Mouse (Mus musculus): ENCODE results near the gene Nanos2. TPM values are rescaled to one million over a fixed set of nuclear protein-coding genes. Genes with fewer than 3 reads are reported as not detected.

The Nanos2 gene
- total and polyA plus RNA-seq, 2 experiments from 2014 or later, result 1.3 to 3.7 TPM

GRCm38 (mm10) chr7:18962171-18962792 is 24.9 kb upstream of the Nanos2 start:
- Histone ChIP-seq H3K27me3 (ENCODE audit: insufficient read depth, low read length) (no peaks in the 10 kb centered on the region), H3K4me1 (ENCODE audit: insufficient read depth, low read length) (peaks cover 12% of the 10 kb centered on the region), H3K4me2 (ENCODE audit: low read depth, low read length, poor library complexity, severe bottlenecking) (peak overlapping the region; percentile 45), H3K9ac (replicated peaks; ENCODE audit: low read length, poor library complexity, severe bottlenecking) (0 out of 2 replicates have a peak overlapping the region, but pooled peaks have one; percentile 36), H3K27ac (ENCODE audit: low read depth, low read length) (no peak overlapping the region; the same call in 1 of the 2 replicates), H3K36me3 (ENCODE audit: insufficient read depth, low read length) (peaks cover 8% of the 10 kb centered on the region; the same call in 1 of the 2 replicates), H3K4me3 (ENCODE audit: low read depth, low read length) (peak overlapping the region; percentile 16; the same call in 1 of the 2 replicates), H3K9me3 (ENCODE audit: low read length) (no peaks in the 10 kb centered on the region)
- peak; percentile 48 for DNase-seq (ENCODE audit: low spot score)
- no peak for TF ChIP-seq CTCF (IDR thresholded peaks at IDR 0.05)
- ATAC-seq (ENCODE audit: low FRiP score), result no peak
- 10% methylated on average over 17 of the region's 17 CpGs for WGBS

- H3K4me1 ChIP-seq (ENCODE audit: insufficient read depth, low read length), result peaks cover 8% of the 10 kb centered on the region
- no peaks in the 10 kb centered on the region for H3K9me3 ChIP-seq (ENCODE audit: low read length)
- peak overlapping the region; percentile 16; the same call in 1 of the 2 replicates for H3K4me3 ChIP-seq (ENCODE audit: low read depth, low read length)
- ATAC-seq (ENCODE audit: low FRiP score), result 0 out of 2 replicates have a peak, but pooled peaks have one; percentile 0
- H3K36me3 ChIP-seq (ENCODE audit: insufficient read depth, low read length), result peaks cover 6% of the 10 kb centered on the region; the same call in 1 of the 2 replicates
- H3K27me3 ChIP-seq (ENCODE audit: insufficient read depth, low read length), result no peaks in the 10 kb centered on the region
- H3K9ac ChIP-seq (replicated peaks; ENCODE audit: low read length, poor library complexity, severe bottlenecking), result peak overlapping the region; percentile 36; the same call in 1 of the 2 replicates
- peak overlapping the region; percentile 45 for H3K4me2 ChIP-seq (ENCODE audit: low read depth, low read length, poor library complexity, severe bottlenecking)
- no peak for TF ChIP-seq CTCF (IDR thresholded peaks at IDR 0.05)
- no peak overlapping the region; the same call in 1 of the 2 replicates for H3K27ac ChIP-seq (ENCODE audit: low read depth, low read length)
- 9% methylated on average over 20 of the region's 20 CpGs for WGBS
- no peak for DNase-seq (ENCODE audit: low spot score)
Measured at GRCm38 (mm10) chr7:18962795-18963194, 24.4 kb upstream of the Nanos2 start.

- H3K27ac ChIP-seq (ENCODE audit: low read depth, low read length), result no peak overlapping the region
- H3K4me3 ChIP-seq (ENCODE audit: low read depth, low read length), result no peak overlapping the region
- WGBS, result 10% methylated on average over 19 of the region's 19 CpGs
- peaks cover 6% of the 10 kb centered on the region; the same call in 1 of the 2 replicates for H3K4me1 ChIP-seq (ENCODE audit: insufficient read depth, low read length)
- no peak for TF ChIP-seq CTCF (IDR thresholded peaks at IDR 0.05)
- no peak for ATAC-seq (ENCODE audit: low FRiP score)
- H3K4me2 ChIP-seq (ENCODE audit: low read depth, low read length, poor library complexity, severe bottlenecking), result peak overlapping the region; percentile 45; the same call in 1 of the 2 replicates
- DNase-seq (ENCODE audit: low spot score), result no peak
- H3K9ac ChIP-seq (replicated peaks; ENCODE audit: low read length, poor library complexity, severe bottlenecking), result no peak overlapping the region
- no peaks in the 10 kb centered on the region for H3K9me3 ChIP-seq (ENCODE audit: low read length)
- H3K36me3 ChIP-seq (ENCODE audit: insufficient read depth, low read length), result peaks cover 6% of the 10 kb centered on the region; the same call in 1 of the 2 replicates
- no peaks in the 10 kb centered on the region for H3K27me3 ChIP-seq (ENCODE audit: insufficient read depth, low read length)
Measured at GRCm38 (mm10) chr7:18963294-18963843, 23.8 kb upstream of the Nanos2 start.

- Histone ChIP-seq H3K9me3 (ENCODE audit: low read length) (no peaks in the 10 kb centered on the region), H3K4me3 (ENCODE audit: low read depth, low read length) (no peak overlapping the region), H3K4me1 (ENCODE audit: insufficient read depth, low read length) (peaks cover 6% of the 10 kb centered on the region; the same call in 1 of the 2 replicates), H3K27ac (ENCODE audit: low read depth, low read length) (0 out of 2 replicates have a peak overlapping the region, but pooled peaks have one; percentile 8), H3K4me2 (ENCODE audit: low read depth, low read length, poor library complexity, severe bottlenecking) (no peak overlapping the region), H3K36me3 (ENCODE audit: insufficient read depth, low read length) (no peaks in the 10 kb centered on the region), H3K27me3 (ENCODE audit: insufficient read depth, low read length) (no peaks in the 10 kb centered on the region), H3K9ac (replicated peaks; ENCODE audit: low read length, poor library complexity, severe bottlenecking) (no peak overlapping the region)
- ATAC-seq (ENCODE audit: low FRiP score), result no peak
- WGBS, result 84% methylated on average over 5 of the region's 5 CpGs
- TF ChIP-seq CTCF (IDR thresholded peaks at IDR 0.05), result no peak
- no peak for DNase-seq (ENCODE audit: low spot score)
Measured at GRCm38 (mm10) chr7:18965312-18965711, 21.9 kb upstream of the Nanos2 start.

GRCm38 (mm10) chr7:18967603-18968002 is 19.6 kb upstream of the Nanos2 start:
- no peak for TF ChIP-seq CTCF (IDR thresholded peaks at IDR 0.05)

GRCm38 (mm10) chr7:18970956-18971355 is 16.2 kb upstream of the Nanos2 start:
- H3K27ac ChIP-seq (ENCODE audit: low read depth, low read length), result no peak overlapping the region
- H3K9ac ChIP-seq (replicated peaks; ENCODE audit: low read length, poor library complexity, severe bottlenecking), result no peak overlapping the region
- no peak overlapping the region for H3K4me2 ChIP-seq (ENCODE audit: low read depth, low read length, poor library complexity, severe bottlenecking)
- 86% methylated on average over 3 of the region's 3 CpGs for WGBS
- no peaks in the 10 kb centered on the region for H3K9me3 ChIP-seq (ENCODE audit: low read length)
- H3K4me1 ChIP-seq (ENCODE audit: insufficient read depth, low read length), result no peaks in the 10 kb centered on the region
- H3K27me3 ChIP-seq (ENCODE audit: insufficient read depth, low read length), result no peaks in the 10 kb centered on the region
- no peaks in the 10 kb centered on the region for H3K36me3 ChIP-seq (ENCODE audit: insufficient read depth, low read length)
- DNase-seq (ENCODE audit: low spot score) (no peak), ATAC-seq (ENCODE audit: low FRiP score) (no peak)
- peak; percentile 51 for TF ChIP-seq CTCF (IDR thresholded peaks at IDR 0.05)
- no peak overlapping the region for H3K4me3 ChIP-seq (ENCODE audit: low read depth, low read length)

More at GRCm38 (mm10) chr7:18967603-18968002, 19.6 kb upstream of the Nanos2 start:
- H3K27ac ChIP-seq (ENCODE audit: low read depth, low read length), result no peak overlapping the region
- H3K4me2 ChIP-seq (ENCODE audit: low read depth, low read length, poor library complexity, severe bottlenecking), result no peak overlapping the region
- H3K27me3 ChIP-seq (ENCODE audit: insufficient read depth, low read length), result no peaks in the 10 kb centered on the region
- DNase-seq (ENCODE audit: low spot score), result peak; percentile 40
- 8% methylated on average over 8 of the region's 8 CpGs for WGBS
- H3K9me3 ChIP-seq (ENCODE audit: low read length), result no peaks in the 10 kb centered on the region
- no peaks in the 10 kb centered on the region for H3K36me3 ChIP-seq (ENCODE audit: insufficient read depth, low read length)
- peak; percentile 32; the same call in 1 of the 2 replicates for ATAC-seq (ENCODE audit: low FRiP score)
- H3K4me1 ChIP-seq (ENCODE audit: insufficient read depth, low read length), result peaks cover 4% of the 10 kb centered on the region; the same call in 1 of the 2 replicates
- no peak overlapping the region for H3K9ac ChIP-seq (replicated peaks; ENCODE audit: low read length, poor library complexity, severe bottlenecking)
- H3K4me3 ChIP-seq (ENCODE audit: low read depth, low read length), result no peak overlapping the region
